Mouse (Mus musculus) limb, embryonic 14.5 days (tissue): ENCODE data around the gene Gna12. TPM values are rescaled to one million over a fixed set of nuclear protein-coding genes. Genes with fewer than 3 reads are reported as not detected.

Experiments
- ATAC-seq: fragments of 200-750 bp; cut with Nextera tagmentation; 2 replicates; pipeline ENCODE4 v1.8.0; 2017; ENCODE audit warnings: low read depth, moderate number of reproducible peaks, moderate TSS enrichment; ENCODE audit not compliant: low FRiP score
- DNase-seq: peaks from one replicate; pipeline ENCODE4 v3.0.0-alpha.2; 2015; ENCODE audit warnings: low spot score
- H3K27ac ChIP-seq: fragments of 300-500 bp; sonication (generic); replicated peaks from 2 replicates; pipeline ENCODE4 v1.5.1; 2014; ENCODE audit warnings: low read depth, mild to moderate bottlenecking, low read length, moderate library complexity, mixed read lengths
- H3K27me3 ChIP-seq: fragments of 300-500 bp; sonication (generic); 2 replicates; pipeline ENCODE4 v1.6.1; 2014; ENCODE audit warnings: low read length, mixed read lengths; ENCODE audit not compliant: control insufficient read depth, insufficient read depth
- H3K36me3 ChIP-seq: fragments of 300-500 bp; sonication (generic); 2 replicates; pipeline ENCODE4 v1.6.1; 2014; ENCODE audit warnings: mild to moderate bottlenecking, low read length, moderate library complexity, mixed read lengths; ENCODE audit not compliant: control insufficient read depth, insufficient read depth
- H3K4me1 ChIP-seq: fragments of 300-500 bp; sonication (generic); 2 replicates; pipeline ENCODE4 v1.6.1; 2014; ENCODE audit warnings: antibody characterized with exemption, low read length, mixed read lengths; ENCODE audit not compliant: control insufficient read depth, insufficient read depth
- H3K4me2 ChIP-seq: fragments of 300-500 bp; sonication (generic); replicated peaks from 2 replicates; pipeline ENCODE4 v1.6.1; 2014; ENCODE audit warnings: low read depth, mild to moderate bottlenecking, low read length, moderate library complexity; ENCODE audit not compliant: severe bottlenecking
- H3K4me3 ChIP-seq: fragments of 300-500 bp; sonication (generic); replicated peaks from 2 replicates; pipeline ENCODE4 v1.5.1; 2014; ENCODE audit warnings: low read length
- H3K9ac ChIP-seq: fragments of 300-500 bp; sonication (generic); 2 replicates; pipeline ENCODE4 v1.6.1; 2014; ENCODE audit warnings: mild to moderate bottlenecking, low read depth, low read length, moderate library complexity; ENCODE audit not compliant: severe bottlenecking
- H3K9me3 ChIP-seq: fragments of 300-500 bp; sonication (generic); 2 replicates; pipeline ENCODE4 v1.6.1; 2016; ENCODE audit warnings: low read length; ENCODE audit not compliant: control insufficient read depth
- POLR2A ChIP-seq: fragments of 200-500 bp; IDR thresholded peaks from 2 replicates; pipeline ENCODE4 v1.8.0; 2012; ENCODE audit warnings: inconsistent platforms, mild to moderate bottlenecking, moderate library complexity, borderline replicate concordance; ENCODE audit not compliant: insufficient read depth, insufficient read length; ENCODE audit errors: extremely low read depth
- WGBS: fragments of 180-500 bp; shearing (Covaris S2); extraction: QIAGEN DNeasy Blood & Tissue Kit; methylation state at CpG from one replicate; pipeline ENCODE4 v1.1.7; 2014; 5-methylcytosine and 5-hydroxymethylcytosine counted together
- polyA plus RNA-seq, 2 experiments: library from polyadenylated mRNA; depleted of rRNA in 1 of 2; stranded (reverse) in 1 of 2; unstranded in 1 of 2; fragments of >200 nt; fragmentation: Nextera tagmentation in 1 of 2; extraction: Ambion mirVana in 1 of 2; gene quantifications; 2 replicates each; pipeline versions ENCODE4 v1.2.1 to v1.2.3; 2012 to 2014

Gene Gna12
- polyA plus RNA-seq, 2 experiments, result 46.7 to 63.8 TPM

- H3K4me1 ChIP-seq, result no peaks in the 10 kb centered on the region
- WGBS, result 76% methylated on average over 3 of the region's 3 CpGs
Measured at GRCm38 (mm10) chr5:140722121-140722520, 108.1 kb downstream of the Gna12 start.

GRCm38 (mm10) chr5:140720773-140721172 lies 109.5 kb downstream of the Gna12 start:
- Histone ChIP-seq H3K36me3 (peaks cover 39% of the 10 kb centered on the region), H3K4me1 (no peaks in the 10 kb centered on the region), H3K27ac (no peak overlapping the region), H3K9ac (no peak overlapping the region), H3K9me3 (no peaks in the 10 kb centered on the region), H3K27me3 (no peaks in the 10 kb centered on the region), H3K4me2 (no peak overlapping the region), H3K4me3 (no peak overlapping the region)
- no peak for TF ChIP-seq POLR2A
- DNase-seq (no peak), ATAC-seq (no peak)
- 74% methylated on average over 7 of the region's 7 CpGs for WGBS

More at GRCm38 (mm10) chr5:140722121-140722520, 108.1 kb downstream of the Gna12 start:
- no peaks in the 10 kb centered on the region for H3K27me3 ChIP-seq
- H3K27ac ChIP-seq, result no peak overlapping the region
- H3K4me3 ChIP-seq, result no peak overlapping the region
- peaks cover 26% of the 10 kb centered on the region for H3K36me3 ChIP-seq
- no peak overlapping the region for H3K9ac ChIP-seq
- no peak for ATAC-seq
- DNase-seq, result no peak
- no peaks in the 10 kb centered on the region for H3K9me3 ChIP-seq
- no peak for TF ChIP-seq POLR2A
- no peak overlapping the region for H3K4me2 ChIP-seq

GRCm38 (mm10) chr5:140711040-140711439 lies 119.2 kb downstream of the Gna12 start:
- Histone ChIP-seq H3K9ac (no peak overlapping the region), H3K4me1 (peaks cover 3% of the 10 kb centered on the region; the same call in 1 of the 2 replicates), H3K4me2 (no peak overlapping the region), H3K4me3 (no peak overlapping the region), H3K9me3 (no peaks in the 10 kb centered on the region), H3K27ac (no peak overlapping the region), H3K27me3 (no peaks in the 10 kb centered on the region), H3K36me3 (peaks cover 83% of the 10 kb centered on the region)
- no peak for TF ChIP-seq POLR2A
- ATAC-seq, result no peak
- DNase-seq, result no peak
- 85% methylated on average over 5 of the region's 5 CpGs for WGBS

GRCm38 (mm10) chr5:140710315-140710714 lies 119.9 kb downstream of the Gna12 start:
- H3K4me1 ChIP-seq, result peaks cover 10% of the 10 kb centered on the region
- no peak overlapping the region for H3K9ac ChIP-seq
- H3K36me3 ChIP-seq, result peaks cover 76% of the 10 kb centered on the region
- H3K27ac ChIP-seq, result no peak overlapping the region
- DNase-seq (no peak), ATAC-seq (no peak)
- no peaks in the 10 kb centered on the region for H3K9me3 ChIP-seq
- no peak overlapping the region for H3K4me2 ChIP-seq
- no peak overlapping the region for H3K4me3 ChIP-seq
- no peaks in the 10 kb centered on the region for H3K27me3 ChIP-seq
- no peak for TF ChIP-seq POLR2A
- 88% methylated on average over 6 of the region's 6 CpGs for WGBS

Other genes starting within 250 kb of the Gna12 start
- 38.9 and 48.2 TPM in 2 replicates for gene Lfng, start 223.1 kb downstream of the Gna12 start, polyA plus RNA-seq (2012; rRNA removed)
- gene Lfng, start 223.1 kb downstream of the Gna12 start, polyA plus RNA-seq (2014; fragmentation: Nextera tagmentation; extraction: Ambion mirVana), result 19.2 and 21.4 TPM in 2 replicates
- 118 and 180 TPM in 2 replicates for gene Ttyh3, start 181.4 kb downstream of the Gna12 start, polyA plus RNA-seq (2012; rRNA removed)
- gene Ttyh3, start 181.4 kb downstream of the Gna12 start, polyA plus RNA-seq (2014; fragmentation: Nextera tagmentation; extraction: Ambion mirVana), result 57.5 and 66.3 TPM in 2 replicates
- gene Iqce, start 128.1 kb downstream of the Gna12 start, polyA plus RNA-seq (2012; rRNA removed), result 38.3 and 43.1 TPM in 2 replicates
- 23.4 and 24.0 TPM in 2 replicates for gene Iqce, start 128.1 kb downstream of the Gna12 start, polyA plus RNA-seq (2014; fragmentation: Nextera tagmentation; extraction: Ambion mirVana)
- gene Brat1, start 125.4 kb downstream of the Gna12 start, polyA plus RNA-seq (2012; rRNA removed), result 29.6 and 38.6 TPM in 2 replicates
- gene Brat1, start 125.4 kb downstream of the Gna12 start, polyA plus RNA-seq (2014; fragmentation: Nextera tagmentation; extraction: Ambion mirVana), result 19.9 and 22.2 TPM in 2 replicates
- 1.1 and 1.4 TPM in 2 replicates for gene Amz1, start 106.3 kb downstream of the Gna12 start, polyA plus RNA-seq (2012; rRNA removed)
- gene Amz1, start 106.3 kb downstream of the Gna12 start, polyA plus RNA-seq (2014; fragmentation: Nextera tagmentation; extraction: Ambion mirVana), result 0.88 and 1.1 TPM in 2 replicates
- gene Card11, start 170.2 kb upstream of the Gna12 start, polyA plus RNA-seq (2012; rRNA removed), result 0.27 and 0.53 TPM in 2 replicates
- gene Card11, start 170.2 kb upstream of the Gna12 start, polyA plus RNA-seq (2014; fragmentation: Nextera tagmentation; extraction: Ambion mirVana), result 0.23 and 0.66 TPM in 2 replicates